Mouse (Mus musculus): Measurements from ENCODE around the gene Cth.

DNA sequence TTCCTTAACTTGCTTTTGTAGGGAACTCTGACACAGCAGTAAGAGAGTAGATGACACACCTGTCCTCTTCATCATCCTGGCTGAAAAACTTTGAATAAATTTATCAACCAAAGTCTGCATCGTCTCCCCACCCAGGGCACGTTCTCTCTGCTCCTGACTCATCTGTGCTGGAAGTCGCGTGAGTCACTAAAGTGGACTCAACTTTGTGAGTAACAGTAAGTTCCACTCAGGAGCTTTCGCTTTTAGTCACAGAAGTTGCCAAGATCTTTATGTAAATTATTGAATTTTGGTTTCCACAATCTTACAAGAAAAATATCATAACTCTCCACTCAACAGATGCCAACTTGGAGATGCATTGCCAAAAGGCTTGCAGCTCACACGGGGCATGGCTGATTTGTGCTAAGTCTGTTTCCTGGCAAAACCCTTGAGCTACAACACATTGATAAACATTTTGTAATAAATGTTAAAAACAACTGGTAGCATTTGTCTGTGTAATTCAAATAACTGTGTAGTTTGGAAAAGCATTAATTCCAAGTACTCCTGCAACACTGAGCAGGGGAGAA, 40.7 kb downstream of the Cth start:
- TF ChIP-seq POLR2A (IDR thresholded peaks at IDR 0.05; ENCODE audit: borderline replicate concordance, extremely low read depth, low read depth, low read length) (no peak), CTCF (IDR thresholded peaks at IDR 0.05; ENCODE audit: insufficient read depth, low read length) (no peak)

Measured in lung, adult 2 months (tissue).